Mouse (Mus musculus): Measurements from ENCODE around the gene Olfr1417. TPM values are rescaled to one million over a fixed set of nuclear protein-coding genes. Genes with fewer than 3 reads are reported as not detected.
A peak's percentile ranks its signal among the peaks of the same experiment; 100 is the strongest.

Olfr1417 gene
- polyA plus RNA-seq, 1 experiment from 2014 or later = not detected

DNA sequence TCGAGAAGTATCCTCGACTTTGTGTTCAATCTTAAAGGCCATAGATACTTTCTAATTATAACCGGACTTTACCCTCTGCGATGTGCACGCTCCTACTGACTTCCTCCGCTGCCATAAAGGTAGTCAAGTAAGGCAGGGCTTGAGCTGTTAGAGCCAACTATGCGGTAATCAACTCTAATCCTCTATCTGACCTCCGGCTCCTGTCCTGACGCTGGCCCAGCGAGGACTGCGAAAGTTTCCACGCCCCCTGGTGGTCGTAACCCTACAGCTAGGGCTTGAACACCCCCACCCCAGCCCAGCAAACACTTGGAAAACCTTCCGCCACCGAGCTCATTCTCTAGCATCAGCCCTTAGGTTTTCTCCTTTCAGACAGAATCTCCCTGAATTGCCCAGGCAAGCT lies 19.2 kb downstream of the Olfr1417 start:
- Histone ChIP-seq H3K4me3 (replicated peaks) (peak overlapping the region; percentile 67), H3K9me3 (replicated peaks) (no peaks in the 10 kb centered on the region), H3K4me2 (replicated peaks) (peak overlapping the region; percentile 93), H3K27ac (replicated peaks) (no peak overlapping the region), H3K4me1 (peaks cover 20% of the 10 kb centered on the region), H3K36me3 (no peaks in the 10 kb centered on the region), H3K9ac (no peak overlapping the region), H3K27me3 (peaks cover 26% of the 10 kb centered on the region)
- WGBS = under 1% methylated on average over 15 of the region's 15 CpGs
- ATAC-seq (ENCODE audit: insufficient number of reproducible peaks, low FRiP score, low TSS enrichment, low read depth) = no peak

DNA sequence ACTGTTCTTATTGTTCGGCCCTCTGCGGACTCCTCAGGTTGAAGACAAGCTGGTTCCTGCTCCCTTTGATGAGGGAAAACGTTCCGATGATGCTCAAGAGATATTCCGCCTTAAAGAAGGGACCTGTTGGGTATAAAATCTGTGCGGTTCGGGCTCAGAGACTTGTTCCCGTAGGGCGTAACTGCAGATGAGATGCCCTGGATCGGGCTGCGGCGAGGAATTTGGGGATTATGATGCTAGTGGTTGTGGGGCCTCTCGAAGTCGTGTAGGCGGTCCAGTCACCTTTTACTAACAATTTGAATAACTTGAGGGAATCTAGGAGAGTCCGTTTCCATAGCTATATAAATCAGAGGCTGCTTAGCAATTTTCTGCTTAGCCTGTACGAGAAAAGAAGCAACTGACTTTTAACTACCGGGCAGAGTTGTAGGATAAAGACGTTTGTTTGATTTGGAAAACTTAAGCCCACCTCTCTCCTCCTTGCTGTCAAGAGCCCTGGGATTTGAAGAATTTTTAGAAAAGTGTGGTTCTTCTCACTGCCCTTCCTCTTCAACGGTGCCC lies 19.8 kb downstream of the Olfr1417 start, which contains the start of gene Stx3:
Gene Stx3 (minus strand): TSS at position 261 of the 558 bp plus-strand sequence.
- under 1% methylated on average over 20 of the region's 20 CpGs for WGBS
- no peak for ATAC-seq (ENCODE audit: insufficient number of reproducible peaks, low FRiP score, low TSS enrichment, low read depth)
- H3K27me3 ChIP-seq = peaks cover 26% of the 10 kb centered on the region
- no peaks in the 10 kb centered on the region for H3K36me3 ChIP-seq
- no peaks in the 10 kb centered on the region for H3K9me3 ChIP-seq (replicated peaks)
- peaks cover 20% of the 10 kb centered on the region for H3K4me1 ChIP-seq
- H3K27ac ChIP-seq (replicated peaks) = no peak within 1 kb of the TSS
- peak within 1 kb of the TSS; percentile 67 for H3K4me3 ChIP-seq (replicated peaks)
- H3K4me2 ChIP-seq (replicated peaks) = peak within 1 kb of the TSS; percentile 93
- H3K9ac ChIP-seq = peak within 1 kb of the TSS; percentile 44

DNA sequence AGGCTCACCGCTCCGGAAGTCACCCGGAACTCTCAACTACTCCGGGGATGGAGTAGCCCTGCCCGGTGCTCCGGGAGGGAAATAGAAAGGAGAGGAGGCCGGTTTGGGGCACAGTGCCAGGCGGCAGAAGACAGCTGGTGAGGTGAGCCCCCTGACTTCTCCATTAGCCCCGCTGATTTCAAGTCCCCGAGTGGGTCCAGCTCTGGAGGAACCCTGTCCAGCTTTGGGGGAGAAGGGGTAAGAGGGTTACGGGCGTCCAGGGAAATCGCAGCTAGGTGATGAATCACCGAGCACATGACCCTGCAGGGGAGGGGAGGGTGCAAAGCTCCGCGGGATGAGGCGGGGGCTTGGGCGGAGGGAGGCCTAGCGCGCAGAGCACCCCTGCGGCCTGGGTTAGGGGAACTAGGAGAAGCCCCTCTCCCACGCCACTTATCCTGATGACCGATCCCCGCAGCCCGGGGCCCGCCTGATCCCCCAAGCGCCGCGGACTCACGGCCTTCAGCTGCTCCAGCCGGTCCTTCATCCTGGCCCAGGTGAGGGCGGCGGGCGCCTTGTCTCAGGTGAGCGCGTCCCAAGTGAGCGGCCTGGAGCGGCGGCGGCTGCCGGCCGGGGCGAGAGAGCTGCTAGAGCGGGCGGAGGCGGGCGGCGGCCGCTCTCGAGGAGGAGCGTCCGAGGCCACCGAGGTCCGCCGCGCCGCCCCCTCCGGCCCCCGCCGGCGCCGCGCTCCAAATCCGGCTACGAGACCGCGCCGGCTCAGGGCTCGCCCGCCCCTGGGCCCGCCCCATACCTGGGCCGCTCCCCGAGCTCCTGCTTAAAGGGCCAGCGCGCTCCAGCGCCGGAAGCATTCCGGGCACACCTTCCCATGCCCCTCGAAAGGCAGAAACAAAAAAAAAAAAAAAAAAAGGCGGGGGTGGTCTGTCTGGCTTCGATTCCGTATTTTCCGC lies 20.5 kb downstream of the Olfr1417 start:
- H3K9ac ChIP-seq = peak overlapping the region; percentile 44
- H3K27ac ChIP-seq (replicated peaks) = no peak overlapping the region
- peak overlapping the region; percentile 67 for H3K4me3 ChIP-seq (replicated peaks)
- peaks cover 26% of the 10 kb centered on the region for H3K27me3 ChIP-seq
- peaks cover 20% of the 10 kb centered on the region for H3K4me1 ChIP-seq
- peak overlapping the region; percentile 93 for H3K4me2 ChIP-seq (replicated peaks)
- no peaks in the 10 kb centered on the region for H3K9me3 ChIP-seq (replicated peaks)
- no peaks in the 10 kb centered on the region for H3K36me3 ChIP-seq
- peak; percentile 72 for ATAC-seq (ENCODE audit: insufficient number of reproducible peaks, low FRiP score, low TSS enrichment, low read depth)
- under 1% methylated on average over 66 of the region's 83 CpGs for WGBS

DNA sequence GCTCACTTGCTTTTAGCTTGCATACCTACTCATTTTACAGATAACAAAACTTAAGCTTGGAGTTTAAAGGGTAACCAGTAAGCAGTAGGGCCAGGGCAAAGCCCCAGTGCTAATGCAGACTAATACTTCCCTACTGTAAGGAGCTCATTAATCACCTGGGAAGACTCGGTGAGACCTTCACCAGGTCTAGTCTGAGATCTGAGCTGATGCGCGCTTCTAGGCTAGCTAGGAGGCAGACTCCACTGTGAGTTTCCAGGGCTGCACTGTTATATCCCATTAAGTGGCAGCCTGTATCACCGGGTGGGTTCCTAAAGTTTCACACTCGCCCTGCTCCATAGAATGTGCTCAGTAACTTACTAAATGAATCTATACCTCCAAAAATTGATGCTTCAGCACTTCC lies 21.4 kb downstream of the Olfr1417 start:
- 15% methylated on average over 5 of the region's 5 CpGs for WGBS
- H3K9ac ChIP-seq = no peak overlapping the region
- H3K27ac ChIP-seq (replicated peaks) = no peak overlapping the region
- peak overlapping the region; percentile 93 for H3K4me2 ChIP-seq (replicated peaks)
- no peak for ATAC-seq (ENCODE audit: insufficient number of reproducible peaks, low FRiP score, low TSS enrichment, low read depth)
- H3K4me3 ChIP-seq (replicated peaks) = peak overlapping the region; percentile 67
- no peaks in the 10 kb centered on the region for H3K9me3 ChIP-seq (replicated peaks)
- peaks cover 26% of the 10 kb centered on the region for H3K27me3 ChIP-seq
- H3K4me1 ChIP-seq = peaks cover 20% of the 10 kb centered on the region
- H3K36me3 ChIP-seq = no peaks in the 10 kb centered on the region

DNA sequence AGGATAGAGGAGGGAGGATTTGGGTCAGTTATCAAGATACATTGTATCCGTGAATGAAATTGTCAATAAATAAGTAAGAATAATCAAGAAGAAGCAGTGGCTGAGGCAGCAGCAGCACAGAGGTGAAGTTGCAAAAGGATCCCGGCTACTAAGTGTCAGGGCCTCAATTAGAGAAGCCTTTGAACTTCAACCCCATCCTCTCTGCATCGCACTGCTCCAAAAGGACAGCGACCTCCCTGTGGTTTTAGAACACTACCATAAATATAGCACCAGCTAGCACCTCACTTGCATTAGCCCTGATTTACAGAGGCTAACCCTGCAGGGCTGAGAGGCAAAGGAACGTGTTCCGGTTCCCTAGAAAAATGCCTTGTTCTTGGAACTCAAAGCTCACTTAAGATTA lies 22.3 kb downstream of the Olfr1417 start:
- 46% methylated on average over 6 of the region's 6 CpGs for WGBS
- no peak overlapping the region for H3K9ac ChIP-seq
- H3K36me3 ChIP-seq = no peaks in the 10 kb centered on the region
- peaks cover 20% of the 10 kb centered on the region for H3K4me1 ChIP-seq
- no peaks in the 10 kb centered on the region for H3K9me3 ChIP-seq (replicated peaks)
- ATAC-seq (ENCODE audit: insufficient number of reproducible peaks, low FRiP score, low TSS enrichment, low read depth) = no peak
- peaks cover 26% of the 10 kb centered on the region for H3K27me3 ChIP-seq
- H3K4me2 ChIP-seq (replicated peaks) = no peak overlapping the region
- no peak overlapping the region for H3K4me3 ChIP-seq (replicated peaks)
- no peak overlapping the region for H3K27ac ChIP-seq (replicated peaks)

DNA sequence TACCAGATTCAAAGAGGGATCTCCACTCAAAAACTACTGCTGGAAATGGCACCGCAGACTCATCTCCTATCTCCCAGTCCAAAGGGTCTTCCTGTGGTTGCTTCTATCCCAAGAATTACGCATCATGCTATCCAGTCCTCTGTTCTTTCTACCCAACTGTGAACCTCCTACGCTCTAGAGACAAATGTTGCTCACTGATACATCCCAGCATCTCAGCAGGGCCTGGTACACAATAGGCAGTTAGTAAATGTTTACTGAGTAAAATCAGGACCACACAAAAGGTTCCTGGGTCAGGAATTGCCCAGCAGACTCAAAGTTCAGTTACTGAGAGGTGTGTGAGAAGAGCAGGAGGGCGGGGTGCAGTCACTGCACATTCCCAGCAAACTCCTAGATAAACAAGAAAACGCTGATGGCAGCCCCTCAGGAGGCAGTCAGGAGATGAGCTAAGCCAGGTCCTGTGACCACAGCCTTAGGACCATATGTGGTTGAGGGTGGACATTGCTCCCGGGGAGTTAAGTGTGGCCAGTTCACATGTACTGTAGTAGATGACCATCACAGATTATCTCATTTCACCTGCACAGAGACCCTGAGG lies 24.2 kb downstream of the Olfr1417 start:
- no peak for ATAC-seq (ENCODE audit: insufficient number of reproducible peaks, low FRiP score, low TSS enrichment, low read depth)
- no peak overlapping the region for H3K27ac ChIP-seq (replicated peaks)
- no peaks in the 10 kb centered on the region for H3K9me3 ChIP-seq (replicated peaks)

DNA sequence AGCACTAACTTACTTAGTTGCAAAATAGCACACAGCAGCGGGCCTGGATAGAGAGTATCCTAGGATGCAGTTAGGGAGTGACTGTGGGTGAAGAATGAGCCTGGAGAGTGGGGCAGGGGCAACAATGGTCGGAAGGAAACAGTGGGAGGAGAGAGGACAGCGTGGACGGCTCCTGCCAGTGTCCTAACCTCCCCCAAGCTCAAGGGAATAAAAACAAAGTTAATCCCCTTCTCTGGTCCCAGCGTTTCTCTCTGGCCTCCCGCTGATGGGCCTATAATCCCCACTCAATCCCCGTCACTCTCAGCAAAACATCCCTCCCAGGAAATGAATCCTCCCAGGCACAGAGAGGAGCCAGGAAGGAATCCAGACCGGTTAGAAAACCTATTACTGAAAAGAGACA lies 25.4 kb downstream of the Olfr1417 start:
- Histone ChIP-seq H3K9me3 (replicated peaks) (no peaks in the 10 kb centered on the region), H3K27ac (replicated peaks) (no peak overlapping the region), H3K4me3 (replicated peaks) (no peak overlapping the region), H3K27me3 (peaks cover 10% of the 10 kb centered on the region), H3K4me2 (replicated peaks) (no peak overlapping the region), H3K36me3 (no peaks in the 10 kb centered on the region), H3K9ac (no peak overlapping the region), H3K4me1 (peaks cover 7% of the 10 kb centered on the region; the same call in 1 of the 2 replicates)
- 13% methylated on average over 8 of the region's 8 CpGs for WGBS
- no peak for ATAC-seq (ENCODE audit: insufficient number of reproducible peaks, low FRiP score, low TSS enrichment, low read depth)

More for the DNA sequence above, 24.2 kb downstream of the Olfr1417 start:
- no peak overlapping the region for H3K4me2 ChIP-seq (replicated peaks)
- H3K36me3 ChIP-seq = no peaks in the 10 kb centered on the region
- 82% methylated on average over 6 of the region's 6 CpGs for WGBS
- H3K4me1 ChIP-seq = peaks cover 15% of the 10 kb centered on the region
- peaks cover 21% of the 10 kb centered on the region for H3K27me3 ChIP-seq
- H3K4me3 ChIP-seq (replicated peaks) = no peak overlapping the region
- no peak overlapping the region for H3K9ac ChIP-seq

DNA sequence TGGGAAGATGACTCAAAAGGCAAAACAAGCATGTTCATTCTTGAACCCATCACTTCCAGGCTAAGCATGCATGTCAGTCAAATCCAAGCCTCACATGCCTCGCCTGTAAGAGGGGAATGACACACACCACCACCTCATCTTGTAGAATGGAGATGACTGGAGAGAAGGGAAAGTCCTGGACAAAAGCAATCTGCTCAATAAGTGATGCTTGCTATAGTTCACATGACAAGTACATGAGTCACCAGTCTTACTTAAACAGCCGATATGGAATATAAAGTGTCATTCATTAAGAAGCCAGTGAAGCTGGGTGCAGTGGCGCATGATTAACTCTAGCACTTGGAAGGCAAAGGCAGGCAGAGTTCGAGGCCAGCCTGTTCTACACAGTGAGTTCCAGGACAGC lies 25.9 kb downstream of the Olfr1417 start:
- Histone ChIP-seq H3K4me1 (peaks cover 3% of the 10 kb centered on the region; the same call in 1 of the 2 replicates), H3K27me3 (peaks cover 6% of the 10 kb centered on the region; the same call in 1 of the 2 replicates), H3K4me2 (replicated peaks) (no peak overlapping the region), H3K9me3 (replicated peaks) (no peaks in the 10 kb centered on the region), H3K27ac (replicated peaks) (no peak overlapping the region), H3K4me3 (replicated peaks) (no peak overlapping the region), H3K36me3 (no peaks in the 10 kb centered on the region), H3K9ac (no peak overlapping the region)
- ATAC-seq (ENCODE audit: insufficient number of reproducible peaks, low FRiP score, low TSS enrichment, low read depth) = no peak
- WGBS = 63% methylated on average over 4 of the region's 4 CpGs

DNA sequence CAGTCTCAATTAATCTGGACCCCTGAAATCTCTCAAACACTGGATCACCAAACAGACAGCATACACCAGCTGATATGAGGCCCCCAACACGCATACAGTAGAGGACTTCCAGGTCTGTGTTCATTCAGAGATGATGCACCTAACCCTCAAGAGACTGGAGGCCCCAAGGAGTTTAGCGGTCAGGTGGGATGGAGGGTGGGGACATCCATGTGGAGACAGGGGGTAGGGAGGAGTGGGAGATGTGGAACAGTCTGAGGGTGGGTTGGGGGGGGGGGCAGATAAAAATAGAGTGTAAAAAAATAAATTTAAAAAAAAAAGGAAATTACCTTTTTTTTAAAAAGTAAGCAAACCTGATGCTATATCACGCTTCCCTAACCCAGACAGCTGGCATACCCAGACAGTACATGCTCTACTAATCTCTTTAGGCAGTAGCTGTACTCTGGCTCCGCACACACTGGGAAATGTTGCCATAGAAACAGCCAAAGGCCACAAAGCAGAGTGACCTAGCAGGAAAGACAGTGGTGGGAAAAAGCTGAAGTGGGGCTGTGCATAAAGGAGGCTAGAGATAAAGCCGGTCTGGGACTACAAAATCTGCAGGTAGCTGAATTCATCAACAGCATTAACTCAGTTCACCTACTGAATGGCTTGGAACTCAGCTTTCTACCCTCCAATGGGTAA lies 27.2 kb downstream of the Olfr1417 start:
- Histone ChIP-seq H3K4me1 (no peaks in the 10 kb centered on the region), H3K4me2 (replicated peaks) (no peak overlapping the region), H3K9ac (no peak overlapping the region), H3K4me3 (replicated peaks) (no peak overlapping the region), H3K9me3 (replicated peaks) (no peaks in the 10 kb centered on the region), H3K36me3 (no peaks in the 10 kb centered on the region), H3K27ac (replicated peaks) (no peak overlapping the region), H3K27me3 (peaks cover 6% of the 10 kb centered on the region; the same call in 1 of the 2 replicates)
- ATAC-seq (ENCODE audit: insufficient number of reproducible peaks, low FRiP score, low TSS enrichment, low read depth) = no peak
- 52% methylated on average over 5 of the region's 5 CpGs for WGBS

DNA sequence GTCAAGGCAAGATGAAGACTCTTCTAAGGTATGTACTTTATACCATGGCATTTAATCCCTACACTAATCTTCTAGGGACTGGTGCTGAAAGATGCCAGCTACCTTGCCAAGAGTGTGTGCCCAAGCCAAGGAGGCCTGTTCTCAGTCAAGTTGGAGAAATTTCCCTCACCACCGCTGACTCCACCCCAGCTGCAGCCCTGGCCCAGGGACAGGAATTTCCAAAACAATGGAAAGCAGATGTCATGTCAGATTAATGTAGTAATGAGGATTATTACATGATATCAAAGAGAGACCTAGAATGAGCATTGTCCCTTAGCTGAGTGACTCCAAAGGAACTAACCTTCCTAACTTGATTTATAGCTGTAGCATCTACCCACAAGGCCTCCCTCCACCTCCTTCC lies 28.2 kb downstream of the Olfr1417 start:
- H3K9me3 ChIP-seq (replicated peaks) = no peaks in the 10 kb centered on the region
- no peaks in the 10 kb centered on the region for H3K36me3 ChIP-seq
- no peaks in the 10 kb centered on the region for H3K4me1 ChIP-seq
- ATAC-seq (ENCODE audit: insufficient number of reproducible peaks, low FRiP score, low TSS enrichment, low read depth) = no peak
- H3K9ac ChIP-seq = no peak overlapping the region
- H3K27ac ChIP-seq (replicated peaks) = no peak overlapping the region
- no peak overlapping the region for H3K4me3 ChIP-seq (replicated peaks)
- WGBS = 30% methylated on average over 1 of the region's 1 CpGs
- no peak overlapping the region for H3K4me2 ChIP-seq (replicated peaks)
- H3K27me3 ChIP-seq = no peaks in the 10 kb centered on the region; the same call in 1 of the 2 replicates
